ENCODE assay signal across 23 mouse cellular contexts in the genomic region with DNA sequence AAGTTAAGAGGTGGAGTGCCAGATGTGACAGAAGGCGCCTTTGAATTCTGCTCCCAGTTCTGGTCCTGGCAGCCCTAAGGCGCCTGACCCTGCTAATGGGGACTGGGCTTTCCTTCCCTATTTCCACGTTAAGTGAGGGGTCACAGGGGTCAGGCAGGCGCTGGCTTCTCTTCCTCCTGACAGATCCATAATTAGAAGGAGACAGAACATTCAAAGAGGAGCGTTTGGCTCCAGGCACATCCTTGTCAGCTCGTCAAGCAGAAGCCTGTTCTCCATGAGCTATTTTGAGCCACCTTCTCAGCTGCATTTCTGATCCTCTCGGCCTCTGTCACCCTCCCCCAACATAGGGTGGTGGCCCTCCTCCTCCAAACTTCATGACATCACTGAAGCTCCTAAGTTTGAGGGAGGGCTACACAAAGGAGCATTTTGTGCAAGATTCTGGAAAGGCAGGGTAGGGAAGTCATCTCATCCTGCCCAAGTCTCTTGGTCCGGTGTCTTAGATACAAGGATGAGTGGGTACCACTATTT.
DNase-seq lines count a peak whose midpoint lies in the region; ATAC-seq lines count a peak whose summit lies in the region.
"Had no signal": no experiment of that assay in that cellular context is flagged by ENCODE, and none has a peak within 500 bp of the region (broad histone marks: within the 10 kb centered on the region; RNA-seq: fewer than 3 reads in every experiment).

No protein-coding gene starts in this region.

- H3K27ac ChIP-seq in kidney, embryonic 14.5 days (ENCODE audit: low read depth, low read length), result no peak overlapping the region
- H3K27ac ChIP-seq in limb, embryonic 10.5 days, result 0 out of 2 replicates have a peak overlapping the region, but pooled peaks have one; percentile 25
- H3K27ac ChIP-seq: embryonic facial prominence, embryonic 15.5 days; gastrocnemius, adult 2 months; hindbrain, embryonic 15.5 days; midbrain, embryonic 10.5 days had no signal

- H3K4me2 ChIP-seq in kidney, embryonic 14.5 days (replicated peaks; ENCODE audit: low read depth, low read length), result no peak overlapping the region
- H3K4me2 ChIP-seq: embryonic facial prominence, embryonic 15.5 days; hindbrain, embryonic 15.5 days had no signal

- no peaks in the 10 kb centered on the region for H3K27me3 ChIP-seq in kidney, embryonic 14.5 days (ENCODE audit: control insufficient read depth, insufficient read depth, low read length)
- H3K27me3 ChIP-seq in limb, embryonic 10.5 days (ENCODE audit: low read depth, poor library complexity, severe bottlenecking), result no peaks in the 10 kb centered on the region
- H3K27me3 ChIP-seq: embryonic facial prominence, embryonic 15.5 days; hindbrain, embryonic 15.5 days had no signal

- no peak overlapping the region for H3K9ac ChIP-seq in kidney, embryonic 14.5 days (ENCODE audit: low read depth, low read length)
- H3K9ac ChIP-seq: embryonic facial prominence, embryonic 15.5 days; hindbrain, embryonic 15.5 days; liver, postnatal 0 days had no signal

- 53% methylated on average over 8 of the region's 8 CpGs for WGBS in kidney, embryonic 14.5 days
- WGBS in limb, embryonic 10.5 days, result 22% methylated on average over 8 of the region's 8 CpGs

- DNase-seq in heart, adult 11 months, result peak; percentile 93
- no peak for DNase-seq in heart, postnatal 4 days
- peak; percentile 12 for DNase-seq in kidney, postnatal 10 days
- peak; percentile 21 for DNase-seq in forelimb bud, embryonic 11.5 days (ENCODE audit: low read depth, low spot score)
- DNase-seq in limb, embryonic 10.5 days (ENCODE audit: low spot score), result no peak
- DNase-seq in ovary, postnatal 10 days (ENCODE audit: low spot score), result no peak
- DNase-seq: adrenal gland, postnatal 36 days; cerebellum, adult 8-10 months; gastrocnemius, adult 2 months; kidney, postnatal 14 days; left cerebral cortex, postnatal 4 days; liver, postnatal 0 days; retina, postnatal 1 day; right cerebral cortex, postnatal 4 days; thymus, adult 2 months had no signal

- H3K4me1 ChIP-seq in kidney, embryonic 14.5 days (ENCODE audit: control insufficient read depth, insufficient read depth, low read length), result no peaks in the 10 kb centered on the region
- H3K4me1 ChIP-seq in limb, embryonic 10.5 days, result peaks cover 58% of the 10 kb centered on the region

- H3K4me3 ChIP-seq in kidney, embryonic 14.5 days (ENCODE audit: low read length), result no peak overlapping the region
- no peak overlapping the region for H3K4me3 ChIP-seq in limb, embryonic 10.5 days
- H3K4me3 ChIP-seq: embryonic facial prominence, embryonic 15.5 days; gastrocnemius, adult 2 months; hindbrain, embryonic 15.5 days; midbrain, embryonic 10.5 days had no signal

- H3K9me3 ChIP-seq in kidney, embryonic 14.5 days (ENCODE audit: control insufficient read depth, low read length), result no peaks in the 10 kb centered on the region
- no peaks in the 10 kb centered on the region for H3K9me3 ChIP-seq in limb, embryonic 10.5 days (replicated peaks)
- H3K9me3 ChIP-seq: embryonic facial prominence, embryonic 15.5 days; G1E; hindbrain, embryonic 15.5 days; midbrain, embryonic 10.5 days had no signal

- no peak for ATAC-seq in kidney, embryonic 14.5 days (ENCODE audit: low FRiP score, low TSS enrichment)
- ATAC-seq in cerebellum, adult (ENCODE audit: insufficient number of reproducible peaks, low FRiP score, low TSS enrichment), result no peak
- ATAC-seq: forebrain, embryonic 16.5 days; intestine, embryonic 16.5 days; liver, postnatal 0 days had no signal

- H3K36me3 ChIP-seq in kidney, embryonic 14.5 days (ENCODE audit: control insufficient read depth, insufficient read depth, low read length), result no peaks in the 10 kb centered on the region
- no peaks in the 10 kb centered on the region for H3K36me3 ChIP-seq in limb, embryonic 10.5 days
- H3K36me3 ChIP-seq: embryonic facial prominence, embryonic 15.5 days; G1E; hindbrain, embryonic 15.5 days; midbrain, embryonic 10.5 days had no signal

Comparison
In these comparisons a context has a peak if more than half of its experiments do, and no peak if none do; other contexts are left out.
1. DNase-seq: peak in heart, adult 11 months (single experiment), kidney, postnatal 10 days (single experiment) and forelimb bud, embryonic 11.5 days (single experiment); none in heart, postnatal 4 days (single experiment), limb, embryonic 10.5 days (single experiment) and ovary, postnatal 10 days (single experiment).